In genomic region chr14:25510362-25510761, GRCm38 (mm10) we compare ENCODE assay signal across 13 mouse cellular contexts. TPM values are rescaled to one million over a fixed set of nuclear protein-coding genes. Genes with fewer than 3 reads are reported as not detected.
DNase-seq lines count a peak whose midpoint lies in the region; ATAC-seq and TF ChIP-seq lines count a peak whose summit lies in the region.
"Had no signal": no experiment of that assay in that cellular context is flagged by ENCODE, and none has a peak within 500 bp of the region (broad histone marks: within the 10 kb centered on the region; RNA-seq: fewer than 3 reads in every experiment).

No protein-coding gene starts in this region.

- ATAC-seq in heart, embryonic 14.5 days (ENCODE audit: insufficient number of reproducible peaks, insufficient read depth, low FRiP score, low read depth): no peak
- ATAC-seq in midbrain, embryonic 13.5 days: no peak
- no peak for ATAC-seq in midbrain, postnatal 0 days (ENCODE audit: low FRiP score)
- no peak for ATAC-seq in neural tube, embryonic 14.5 days (ENCODE audit: low read depth)
- ATAC-seq: inflammation-experienced regulatory T-cells, adult 6 months; Patski had no signal

- no peak for TF ChIP-seq CTCF in cerebellum, adult 2 months (IDR thresholded peaks at IDR 0.05; ENCODE audit: borderline replicate concordance, insufficient read depth, low read depth, low read length)
- no peak for TF ChIP-seq CTCF in midbrain, postnatal 0 days (IDR thresholded peaks at IDR 0.05)

- WGBS in cerebellum, adult 2 months: 56% methylated on average over 3 of the region's 3 CpGs
- WGBS in heart, embryonic 14.5 days: 79% methylated on average over 3 of the region's 3 CpGs
- 72% methylated on average over 3 of the region's 3 CpGs for WGBS in midbrain, embryonic 13.5 days
- WGBS in midbrain, postnatal 0 days: 82% methylated on average over 3 of the region's 3 CpGs
- 81% methylated on average over 3 of the region's 3 CpGs for WGBS in neural tube, embryonic 14.5 days

- H3K9ac ChIP-seq in heart, embryonic 14.5 days (ENCODE audit: low read length): peak overlapping the region; percentile 54
- H3K9ac ChIP-seq in midbrain, embryonic 13.5 days (replicated peaks): no peak overlapping the region
- no peak overlapping the region for H3K9ac ChIP-seq in midbrain, postnatal 0 days (replicated peaks; ENCODE audit: low read length, poor library complexity, severe bottlenecking)
- no peak overlapping the region for H3K9ac ChIP-seq in neural tube, embryonic 14.5 days (replicated peaks; ENCODE audit: low read depth, low read length)

- peak overlapping the region; percentile 32; the same call in 1 of the 2 replicates for H3K27ac ChIP-seq in cerebellum, adult 2 months (ENCODE audit: insufficient read depth, low read length)
- H3K27ac ChIP-seq in heart, embryonic 14.5 days (replicated peaks in 1 of 2; ENCODE audit: control insufficient read depth in 1 of 2, insufficient read depth in 1 of 2, low read depth in 2 of 2, low read length in 2 of 2): peak overlapping the region in 1 of 2 experiments; percentile 86; a peak in 3 of 4 replicates
- peak overlapping the region; percentile 73; the same call in 1 of the 2 replicates for H3K27ac ChIP-seq in midbrain, embryonic 13.5 days
- H3K27ac ChIP-seq in midbrain, postnatal 0 days (ENCODE audit: low read depth, low read length): no peak overlapping the region
- H3K27ac ChIP-seq in neural tube, embryonic 14.5 days (ENCODE audit: low read depth, low read length): 0 out of 2 replicates have a peak overlapping the region, but pooled peaks have one; percentile 29

- peaks cover 88% of the 10 kb centered on the region for H3K4me1 ChIP-seq in cerebellum, adult 2 months (ENCODE audit: control insufficient read depth, insufficient read depth, low read length)
- H3K4me1 ChIP-seq in heart, embryonic 14.5 days (ENCODE audit: control insufficient read depth in 2 of 2, insufficient read depth in 2 of 2, low read length in 2 of 2): peaks cover 76 to 95% of the 10 kb centered on the region in 2 experiments
- peaks cover 70% of the 10 kb centered on the region for H3K4me1 ChIP-seq in midbrain, embryonic 13.5 days (replicated peaks)
- peaks cover 14% of the 10 kb centered on the region; the same call in 1 of the 2 replicates for H3K4me1 ChIP-seq in midbrain, postnatal 0 days (ENCODE audit: insufficient read depth, low read length)
- H3K4me1 ChIP-seq in neural tube, embryonic 14.5 days (ENCODE audit: control insufficient read depth, insufficient read depth, low read length): peaks cover 48% of the 10 kb centered on the region

- no peak overlapping the region for H3K4me2 ChIP-seq in heart, embryonic 14.5 days (ENCODE audit: low read length)
- H3K4me2 ChIP-seq in midbrain, embryonic 13.5 days (replicated peaks): no peak overlapping the region
- no peak overlapping the region for H3K4me2 ChIP-seq in midbrain, postnatal 0 days (ENCODE audit: low read depth, low read length, poor library complexity, severe bottlenecking)
- no peak overlapping the region for H3K4me2 ChIP-seq in neural tube, embryonic 14.5 days (ENCODE audit: low read depth, low read length)

- no peak for DNase-seq in cerebellum, adult 2 months
- no peak for DNase-seq in cerebellum, postnatal 4 days (ENCODE audit: low spot score in 2 of 2)
- no peak for DNase-seq in heart, adult 8-10 months (ENCODE audit: low spot score)
- DNase-seq in midbrain, postnatal 0 days (ENCODE audit: low spot score): no peak
- DNase-seq in cerebellum, postnatal 36 days: no peak
- DNase-seq: adrenal gland, adult 2 months; kidney, postnatal 10 days; left cerebral cortex, postnatal 4 days had no signal

- TF ChIP-seq POLR2A in cerebellum, adult 2 months (IDR thresholded peaks at IDR 0.05; ENCODE audit: borderline replicate concordance, insufficient read depth, low read length): no peak

- H3K36me3 ChIP-seq in heart, embryonic 14.5 days (ENCODE audit: control insufficient read depth, insufficient read depth, low read length): peaks cover 26% of the 10 kb centered on the region
- H3K36me3 ChIP-seq in midbrain, embryonic 13.5 days: peaks cover 44% of the 10 kb centered on the region
- peaks cover 9% of the 10 kb centered on the region for H3K36me3 ChIP-seq in midbrain, postnatal 0 days (ENCODE audit: insufficient read depth, low read length)
- no peaks in the 10 kb centered on the region for H3K36me3 ChIP-seq in neural tube, embryonic 14.5 days (ENCODE audit: control insufficient read depth, insufficient read depth, low read length)

- H3K4me3 ChIP-seq in cerebellum, adult 2 months (replicated peaks; ENCODE audit: insufficient read depth, low read depth, low read length): no peak overlapping the region
- H3K4me3 ChIP-seq in heart, embryonic 14.5 days (ENCODE audit: control insufficient read depth in 1 of 2, insufficient read depth in 1 of 2, low read depth in 1 of 2, low read length in 2 of 2): no peak overlapping the region
- H3K4me3 ChIP-seq in midbrain, embryonic 13.5 days (replicated peaks): no peak overlapping the region
- H3K4me3 ChIP-seq in midbrain, postnatal 0 days (ENCODE audit: low read depth, low read length): no peak overlapping the region
- no peak overlapping the region for H3K4me3 ChIP-seq in neural tube, embryonic 14.5 days (ENCODE audit: low read depth, low read length)

- no peaks in the 10 kb centered on the region for H3K9me3 ChIP-seq in heart, embryonic 14.5 days (ENCODE audit: control insufficient read depth, low read length)
- H3K9me3 ChIP-seq in midbrain, embryonic 13.5 days: no peaks in the 10 kb centered on the region
- H3K9me3 ChIP-seq in midbrain, postnatal 0 days (ENCODE audit: low read length): no peaks in the 10 kb centered on the region
- no peaks in the 10 kb centered on the region for H3K9me3 ChIP-seq in neural tube, embryonic 14.5 days (ENCODE audit: control insufficient read depth, low read length)

- no peaks in the 10 kb centered on the region for H3K27me3 ChIP-seq in cerebellum, adult 2 months (ENCODE audit: control insufficient read depth, insufficient read depth, low read length)
- H3K27me3 ChIP-seq in heart, embryonic 14.5 days (ENCODE audit: control insufficient read depth, insufficient read depth, low read length): no peaks in the 10 kb centered on the region
- H3K27me3 ChIP-seq in midbrain, embryonic 13.5 days: no peaks in the 10 kb centered on the region
- no peaks in the 10 kb centered on the region for H3K27me3 ChIP-seq in midbrain, postnatal 0 days (ENCODE audit: insufficient read depth, low read length)
- H3K27me3 ChIP-seq in neural tube, embryonic 14.5 days (ENCODE audit: control insufficient read depth, insufficient read depth, low read length): no peaks in the 10 kb centered on the region
- H3K27me3 ChIP-seq: Patski had no signal

RNA-seq across cellular contexts. Expression of gene Zmiz1, which starts 51.4 kb away (rescaled TPM):
- 63.7 and 72.5 TPM in 2 replicates for polyA plus RNA-seq in cerebellum, adult 2 months (2012; rRNA removed)
- polyA plus RNA-seq in heart, embryonic 14.5 days (2014; fragmentation: Nextera tagmentation; extraction: Ambion mirVana): 27.7 and 31.3 TPM in 2 replicates
- total RNA-seq in heart, adult 8-10 months (2022): 10 to 100 TPM; 34.7 to 44.1 (median 40.4) TPM
- 68.8 and 80.3 TPM in 2 replicates for polyA plus RNA-seq in midbrain, embryonic 13.5 days (2015; fragmentation: Nextera tagmentation; extraction: Ambion mirVana)
- total RNA-seq in midbrain, postnatal 0 days (2014; rRNA removed): 130 and 134 TPM in 2 replicates
- polyA plus RNA-seq in midbrain, postnatal 0 days (2015; fragmentation: Nextera tagmentation; extraction: Ambion mirVana): 44.0 and 51.7 TPM in 2 replicates
- 72.7 and 75.0 TPM in 2 replicates for polyA plus RNA-seq in neural tube, embryonic 14.5 days (2014; fragmentation: Nextera tagmentation; extraction: Ambion mirVana)
